Mouse (Mus musculus): Measurements from ENCODE around the gene Clstn2.

GRCm38 (mm10) chr9:97486826-97487225 is 546.2 kb downstream of the Clstn2 start:
- TF ChIP-seq CTCF (IDR thresholded peaks at IDR 0.05; ENCODE audit: low read depth) (no peak), EP300 (optimal IDR thresholded peaks at IDR 0.05) (no peak)

Measured in stomach, postnatal 0 days (tissue).